Mouse (Mus musculus) olfactory bulb, adult 2 months (tissue): ENCODE measurements around the gene Rai2. TPM values are rescaled to one million over a fixed set of nuclear protein-coding genes. Genes with fewer than 3 reads are reported as not detected.
A peak's percentile ranks its signal among the peaks of the same experiment; 100 is the strongest.

ENCODE experiments used
- H3K27ac ChIP-seq: fragments of 200-500 bp; 2 replicates; pipeline ENCODE4 v1.5.1; 2012; ENCODE audit warnings: low read depth, low read length; ENCODE audit not compliant: insufficient read depth
- H3K4me1 ChIP-seq: fragments of 200-500 bp; 2 replicates; pipeline ENCODE4 v1.6.1; 2012; ENCODE audit warnings: low read length; ENCODE audit not compliant: control insufficient read depth, insufficient read depth
- H3K4me3 ChIP-seq: fragments of 200-500 bp; 2 replicates; pipeline ENCODE4 v1.5.1; 2012; ENCODE audit warnings: mild to moderate bottlenecking, low read depth, low read length, moderate library complexity; ENCODE audit not compliant: insufficient read depth
- CTCF ChIP-seq: fragments of 200-500 bp; IDR thresholded peaks from 2 replicates; pipeline ENCODE4 v1.5.1; 2012; ENCODE audit warnings: low read depth, mild to moderate bottlenecking, low read length, moderate library complexity; ENCODE audit not compliant: insufficient read depth
- POLR2A ChIP-seq: fragments of 200-500 bp; IDR thresholded peaks from 2 replicates; pipeline ENCODE4 v1.6.1; 2012; ENCODE audit warnings: mild to moderate bottlenecking, low read depth, low read length, moderate library complexity; ENCODE audit not compliant: insufficient read depth
- whole genome bisulfite sequencing: fragments of 180-500 bp; shearing (Covaris S2); methylation state at CpG from one replicate; pipeline ENCODE4 v1.1.7; 2018; 5-methylcytosine and 5-hydroxymethylcytosine counted together
- polyA plus RNA-seq: library from polyadenylated mRNA; stranded (reverse); fragments of >200 nt; gene quantifications from 2 replicates; pipeline ENCODE4 v1.2.4, GENCODE M21; 2012; ENCODE audit warnings: low replicate concordance; ENCODE audit not compliant: missing spikeins, insufficient read depth, insufficient read length

The Rai2 gene
- polyA plus RNA-seq, 1 experiment, result not detected

GRCm38 (mm10) chrX:161728507-161728906, 11.6 kb downstream of the Rai2 start:
- TF ChIP-seq CTCF (no peak), POLR2A (no peak)
- Histone ChIP-seq H3K4me1 (peaks cover under 1% of the 10 kb centered on the region; the same call in 1 of the 2 replicates), H3K4me3 (no peak overlapping the region), H3K27ac (no peak overlapping the region)
- WGBS, result 56% methylated on average over 4 of the region's 4 CpGs

GRCm38 (mm10) chrX:161730026-161730425, 13.2 kb downstream of the Rai2 start:
- Histone ChIP-seq H3K4me3 (no peak overlapping the region), H3K4me1 (0 out of 2 replicates have a peak, but pooled peaks cover 3% of the 10 kb centered on the region), H3K27ac (no peak overlapping the region)
- no peak for TF ChIP-seq CTCF
- TF ChIP-seq POLR2A, result no peak

GRCm38 (mm10) chrX:161731859-161732258, 15.0 kb downstream of the Rai2 start:
- H3K4me1 ChIP-seq, result peaks cover 3% of the 10 kb centered on the region; the same call in 1 of the 2 replicates
- WGBS, result 58% methylated on average over 3 of the region's 3 CpGs
- H3K27ac ChIP-seq, result no peak overlapping the region
- no peak for TF ChIP-seq CTCF
- no peak for TF ChIP-seq POLR2A
- no peak overlapping the region for H3K4me3 ChIP-seq

- TF ChIP-seq POLR2A (no peak), CTCF (no peak)
- 62% methylated on average over 12 of the region's 12 CpGs for WGBS
- no peak overlapping the region for H3K27ac ChIP-seq
- peaks cover 3% of the 10 kb centered on the region; the same call in 1 of the 2 replicates for H3K4me1 ChIP-seq
- H3K4me3 ChIP-seq, result no peak overlapping the region
Measured at GRCm38 (mm10) chrX:161733581-161734309, 16.9 kb downstream of the Rai2 start.

- WGBS, result 70% methylated on average over 4 of the region's 4 CpGs
- Histone ChIP-seq H3K4me1 (peaks cover 3% of the 10 kb centered on the region; the same call in 1 of the 2 replicates), H3K27ac (no peak overlapping the region), H3K4me3 (no peak overlapping the region)
- TF ChIP-seq CTCF (no peak), POLR2A (no peak)
Measured at GRCm38 (mm10) chrX:161734310-161734676, 17.4 kb downstream of the Rai2 start.

GRCm38 (mm10) chrX:161739374-161739773, 22.5 kb downstream of the Rai2 start:
- no peak overlapping the region for H3K4me3 ChIP-seq
- no peak for TF ChIP-seq CTCF
- TF ChIP-seq POLR2A, result no peak
- H3K4me1 ChIP-seq, result peaks cover 5% of the 10 kb centered on the region; the same call in 1 of the 2 replicates
- 63% methylated on average over 1 of the region's 1 CpGs for WGBS
- H3K27ac ChIP-seq, result no peak overlapping the region

GRCm38 (mm10) chrX:161743080-161743479, 26.2 kb downstream of the Rai2 start:
- Histone ChIP-seq H3K4me1 (peaks cover 2% of the 10 kb centered on the region; the same call in 1 of the 2 replicates), H3K27ac (peak overlapping the region; percentile 37; the same call in 1 of the 2 replicates), H3K4me3 (no peak overlapping the region)
- TF ChIP-seq CTCF (no peak), POLR2A (no peak)
- WGBS, result 37% methylated on average over 3 of the region's 3 CpGs

GRCm38 (mm10) chrX:161745296-161745695, 28.4 kb downstream of the Rai2 start:
- Histone ChIP-seq H3K4me1 (peaks cover 2% of the 10 kb centered on the region; the same call in 1 of the 2 replicates), H3K27ac (no peak overlapping the region), H3K4me3 (no peak overlapping the region)
- 81% methylated on average over 3 of the region's 3 CpGs for WGBS
- TF ChIP-seq POLR2A (no peak), CTCF (no peak)

- 37% methylated on average over 2 of the region's 2 CpGs for WGBS
- no peak overlapping the region for H3K27ac ChIP-seq
- peaks cover 2% of the 10 kb centered on the region; the same call in 1 of the 2 replicates for H3K4me1 ChIP-seq
- no peak overlapping the region for H3K4me3 ChIP-seq
- TF ChIP-seq CTCF, result no peak
- TF ChIP-seq POLR2A, result no peak
Measured at GRCm38 (mm10) chrX:161747337-161747736, 30.5 kb downstream of the Rai2 start.
